Mouse (Mus musculus): Measurements from ENCODE around the gene Tubg1. TPM values are rescaled to one million over a fixed set of nuclear protein-coding genes. Genes with fewer than 3 reads are reported as not detected.

The Tubg1 gene
- total and polyA plus RNA-seq, 2 experiments from 2014 or later, result 43.1 to 66.6 TPM

GRCm38 (mm10) chr11:101140164-101140819, 20.6 kb downstream of the Tubg1 start:
- ATAC-seq, result no peak; the same call in 1 of the 2 replicates
- WGBS, result 24% methylated on average over 27 of the region's 27 CpGs
- peak overlapping the region; percentile 59 for H3K4me2 ChIP-seq (ENCODE audit: low read depth)
- H3K9ac ChIP-seq, result peak overlapping the region; percentile 51
- H3K9me3 ChIP-seq (ENCODE audit: low read length), result no peaks in the 10 kb centered on the region
- no peaks in the 10 kb centered on the region for H3K27me3 ChIP-seq (ENCODE audit: insufficient read depth, low read length)
- peak overlapping the region; percentile 35 for H3K4me3 ChIP-seq (ENCODE audit: low read depth, low read length)
- DNase-seq, result peak; percentile 71
- H3K27ac ChIP-seq (ENCODE audit: low read depth, low read length), result 0 out of 2 replicates have a peak overlapping the region, but pooled peaks have one; percentile 45
- no peaks in the 10 kb centered on the region for H3K36me3 ChIP-seq (ENCODE audit: insufficient read depth)
- 0 out of 2 replicates have a peak, but pooled peaks have one; percentile 2 for TF ChIP-seq CTCF (IDR thresholded peaks at IDR 0.05; ENCODE audit: low read depth)
- H3K4me1 ChIP-seq (ENCODE audit: insufficient read depth), result no peaks in the 10 kb centered on the region

- DNase-seq, result no peak
- Histone ChIP-seq H3K9me3 (ENCODE audit: low read length) (no peaks in the 10 kb centered on the region), H3K4me1 (ENCODE audit: insufficient read depth) (peaks cover 2% of the 10 kb centered on the region; the same call in 1 of the 2 replicates), H3K36me3 (ENCODE audit: insufficient read depth) (no peaks in the 10 kb centered on the region), H3K27me3 (ENCODE audit: insufficient read depth, low read length) (no peaks in the 10 kb centered on the region), H3K27ac (ENCODE audit: low read depth, low read length) (no peak overlapping the region), H3K9ac (no peak overlapping the region), H3K4me3 (ENCODE audit: low read depth, low read length) (no peak overlapping the region), H3K4me2 (ENCODE audit: low read depth) (no peak overlapping the region)
- no peak for TF ChIP-seq CTCF (IDR thresholded peaks at IDR 0.05; ENCODE audit: low read depth)
- no peak for ATAC-seq
- 75% methylated on average over 8 of the region's 8 CpGs for WGBS
Measured at GRCm38 (mm10) chr11:101141088-101141487, 21.4 kb downstream of the Tubg1 start.

GRCm38 (mm10) chr11:101142215-101142967, 22.7 kb downstream of the Tubg1 start:
- no peak for DNase-seq
- whole genome bisulfite sequencing, result 90% methylated on average over 10 of the region's 10 CpGs
- TF ChIP-seq CTCF (IDR thresholded peaks at IDR 0.05; ENCODE audit: low read depth), result no peak
- H3K4me1 ChIP-seq (ENCODE audit: insufficient read depth), result peaks cover 2% of the 10 kb centered on the region; the same call in 1 of the 2 replicates
- H3K4me3 ChIP-seq (ENCODE audit: low read depth, low read length), result no peak overlapping the region
- no peak overlapping the region for H3K4me2 ChIP-seq (ENCODE audit: low read depth)
- no peak overlapping the region for H3K9ac ChIP-seq
- ATAC-seq, result no peak
- no peaks in the 10 kb centered on the region for H3K27me3 ChIP-seq (ENCODE audit: insufficient read depth, low read length)
- no peak overlapping the region for H3K27ac ChIP-seq (ENCODE audit: low read depth, low read length)
- no peaks in the 10 kb centered on the region for H3K36me3 ChIP-seq (ENCODE audit: insufficient read depth)
- H3K9me3 ChIP-seq (ENCODE audit: low read length), result no peaks in the 10 kb centered on the region

- Histone ChIP-seq H3K4me3 (ENCODE audit: low read depth, low read length) (peak overlapping the region; percentile 25), H3K36me3 (ENCODE audit: insufficient read depth) (no peaks in the 10 kb centered on the region), H3K27me3 (ENCODE audit: insufficient read depth, low read length) (no peaks in the 10 kb centered on the region), H3K4me2 (ENCODE audit: low read depth) (peak overlapping the region; percentile 50), H3K4me1 (ENCODE audit: insufficient read depth) (peaks cover 2% of the 10 kb centered on the region; the same call in 1 of the 2 replicates), H3K9ac (peak overlapping the region; percentile 42), H3K27ac (ENCODE audit: low read depth, low read length) (peak overlapping the region; percentile 50; the same call in 1 of the 2 replicates), H3K9me3 (ENCODE audit: low read length) (no peaks in the 10 kb centered on the region)
- WGBS, result 18% methylated on average over 17 of the region's 19 CpGs
- ATAC-seq (peak; percentile 64), DNase-seq (peak; percentile 69)
- TF ChIP-seq CTCF (IDR thresholded peaks at IDR 0.05; ENCODE audit: low read depth), result no peak
Measured at GRCm38 (mm10) chr11:101143338-101144225, 23.8 kb downstream of the Tubg1 start.

GRCm38 (mm10) chr11:101146377-101146776, 26.6 kb downstream of the Tubg1 start:
- peak; percentile 34; the same call in 1 of the 2 replicates for ATAC-seq
- Histone ChIP-seq H3K9ac (no peak overlapping the region), H3K4me3 (ENCODE audit: low read depth, low read length) (no peak overlapping the region), H3K4me2 (ENCODE audit: low read depth) (no peak overlapping the region), H3K4me1 (ENCODE audit: insufficient read depth) (peaks cover 2% of the 10 kb centered on the region; the same call in 1 of the 2 replicates), H3K9me3 (ENCODE audit: low read length) (no peaks in the 10 kb centered on the region), H3K27me3 (ENCODE audit: insufficient read depth, low read length) (no peaks in the 10 kb centered on the region), H3K36me3 (ENCODE audit: insufficient read depth) (no peaks in the 10 kb centered on the region), H3K27ac (ENCODE audit: low read depth, low read length) (0 out of 2 replicates have a peak overlapping the region, but pooled peaks have one; percentile 40)
- peak; percentile 80 for DNase-seq
- WGBS, result 11% methylated on average over 10 of the region's 10 CpGs
- no peak for TF ChIP-seq CTCF (IDR thresholded peaks at IDR 0.05; ENCODE audit: low read depth)

GRCm38 (mm10) chr11:101148751-101149150, 29.0 kb downstream of the Tubg1 start:
- H3K27me3 ChIP-seq (ENCODE audit: insufficient read depth, low read length), result no peaks in the 10 kb centered on the region

More at GRCm38 (mm10) chr11:101148751-101149150, 29.0 kb downstream of the Tubg1 start:
- Histone ChIP-seq H3K4me2 (ENCODE audit: low read depth) (no peak overlapping the region), H3K4me3 (ENCODE audit: low read depth, low read length) (no peak overlapping the region), H3K9me3 (ENCODE audit: low read length) (no peaks in the 10 kb centered on the region), H3K4me1 (ENCODE audit: insufficient read depth) (peaks cover 2% of the 10 kb centered on the region; the same call in 1 of the 2 replicates), H3K27ac (ENCODE audit: low read depth, low read length) (no peak overlapping the region), H3K36me3 (ENCODE audit: insufficient read depth) (no peaks in the 10 kb centered on the region), H3K9ac (no peak overlapping the region)
- 71% methylated on average over 10 of the region's 10 CpGs for WGBS
- no peak for ATAC-seq
- no peak for TF ChIP-seq CTCF (IDR thresholded peaks at IDR 0.05; ENCODE audit: low read depth)
- DNase-seq, result no peak
